Mouse (Mus musculus) monocyte, adult 2 months (primary cell): ENCODE data around the gene Gm20388.

ENCODE experiments used
- DNase-seq, 2 experiments: peaks; one replicate each; pipeline ENCODE4 v3.0.0; 2022; ENCODE audit warnings: low spot score in 2 of 2, low read depth in 1 of 2

Gm20388 gene

DNA sequence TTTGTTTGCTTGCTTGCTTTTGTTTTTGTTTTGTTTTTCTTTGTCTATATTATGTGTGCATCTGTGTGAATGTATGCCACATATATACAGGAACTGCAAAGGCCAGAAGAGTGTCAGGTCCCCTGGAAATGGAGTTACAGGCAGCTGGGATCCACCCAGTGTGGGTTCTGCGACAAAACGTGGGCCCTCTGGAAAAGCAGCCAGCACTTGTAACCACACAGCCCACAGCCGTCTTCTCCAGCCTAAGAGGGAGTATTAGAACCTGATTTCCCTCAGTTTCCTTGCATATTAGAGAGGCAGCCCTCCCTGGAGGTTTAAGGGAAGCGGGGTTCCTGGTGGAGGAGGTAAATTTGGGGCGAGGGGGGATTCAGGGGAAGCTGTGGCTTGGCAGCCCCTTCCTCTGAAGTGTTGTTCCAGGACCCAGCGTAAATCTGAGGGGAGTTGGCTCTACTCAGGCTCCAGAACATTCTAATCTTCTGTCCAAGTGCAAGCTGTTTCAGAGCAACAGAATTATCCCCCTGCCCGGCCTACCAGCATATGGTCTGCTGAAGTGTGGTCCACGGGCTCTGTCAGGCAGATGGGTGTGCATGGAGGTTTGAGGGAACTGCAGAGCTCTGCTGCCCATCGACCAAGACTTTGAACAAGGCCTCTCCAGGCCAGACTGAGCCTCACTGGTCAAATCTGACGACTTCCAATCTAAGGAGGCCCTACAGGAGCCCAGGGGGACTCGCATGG is 392.5 kb downstream of the Gm20388 start:
- DNase-seq, result no peak

DNA sequence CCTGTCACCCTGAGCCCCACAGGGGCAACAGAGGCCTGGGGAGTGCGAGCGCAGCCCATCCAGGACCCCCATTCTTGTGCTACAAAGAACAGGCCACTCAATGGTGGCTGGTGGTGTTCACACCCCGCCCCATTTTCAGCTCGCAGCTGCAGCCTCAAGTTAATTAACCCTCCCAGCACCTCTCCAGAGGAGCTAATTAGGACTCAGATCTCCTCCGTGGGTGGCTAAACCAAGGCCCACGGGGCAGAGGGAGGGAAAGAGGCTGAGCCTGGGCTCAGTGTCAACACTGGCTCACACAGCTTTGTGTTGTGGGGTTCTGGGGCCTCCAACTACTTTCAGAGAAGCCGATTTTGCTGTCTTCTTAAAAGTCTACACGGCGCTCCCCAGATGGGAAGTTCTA is 393.5 kb downstream of the Gm20388 start:
- DNase-seq, result no peak

DNA sequence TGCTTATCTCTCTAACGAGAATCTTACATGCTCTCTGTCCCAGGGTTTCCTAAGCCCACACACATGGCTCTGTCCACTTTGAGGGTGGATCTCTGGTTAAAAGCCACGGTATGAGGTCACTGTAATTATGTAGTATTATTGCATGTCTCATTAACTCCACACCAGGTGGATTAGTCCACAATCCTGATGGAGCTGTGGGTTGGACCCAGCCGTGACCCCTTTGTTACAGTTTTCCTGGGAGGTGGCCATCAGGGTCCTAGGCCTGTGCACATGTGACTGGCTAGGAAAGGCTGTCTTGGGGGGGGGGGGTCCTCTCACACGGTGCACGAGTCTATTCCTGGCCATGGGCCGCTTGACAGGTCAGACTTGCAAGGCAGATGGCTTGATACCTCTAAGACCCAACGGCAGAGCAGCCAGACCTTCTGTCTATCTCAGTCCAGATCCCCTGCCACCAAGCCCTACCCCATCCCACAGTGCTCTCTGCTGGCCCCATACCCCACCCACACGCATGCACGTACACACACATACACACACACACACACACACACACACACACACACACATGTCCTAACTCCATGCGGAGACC is 395.3 kb downstream of the Gm20388 start:
- no peak for DNase-seq

DNA sequence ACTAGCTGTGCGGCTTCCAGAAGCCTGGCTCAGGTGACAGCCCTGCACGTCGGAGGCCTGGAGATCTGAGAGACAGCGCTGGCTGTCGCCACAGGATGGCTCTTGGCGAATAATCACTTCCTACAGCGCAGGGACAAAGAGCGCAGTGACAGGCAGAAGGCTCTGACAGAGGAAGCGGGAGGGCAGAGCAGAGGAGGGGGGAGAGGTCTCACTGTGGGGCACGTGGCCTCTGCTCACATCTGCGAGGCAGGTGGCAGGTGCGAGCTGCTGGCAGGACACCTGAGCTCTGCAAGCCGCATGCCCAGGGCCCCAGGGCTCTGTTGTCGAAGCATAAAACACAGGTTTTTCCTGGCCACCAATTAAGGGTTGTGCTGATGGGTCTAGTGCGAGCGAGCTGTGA is 396.5 kb downstream of the Gm20388 start:
- no peak for DNase-seq

DNA sequence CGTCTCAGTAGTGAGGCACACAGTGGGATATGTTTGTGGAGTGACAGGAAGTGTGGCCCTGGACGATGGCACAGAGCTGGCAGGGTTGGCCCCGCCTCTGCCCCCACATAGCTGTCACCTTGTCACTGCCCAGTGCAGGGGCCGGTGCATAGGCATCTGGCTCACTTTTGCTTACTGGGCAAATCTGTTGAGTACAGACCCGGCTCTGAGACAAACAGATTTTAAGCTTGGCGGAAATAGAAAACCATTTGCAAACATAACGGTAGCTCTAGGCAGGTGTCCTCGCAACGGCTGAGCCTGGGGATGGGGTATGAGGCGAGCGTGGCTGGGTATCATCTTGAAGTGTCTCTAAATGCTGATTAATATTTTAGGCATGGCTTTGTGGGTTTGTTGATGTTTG is 396.9 kb downstream of the Gm20388 start:
- no peak for DNase-seq

DNA sequence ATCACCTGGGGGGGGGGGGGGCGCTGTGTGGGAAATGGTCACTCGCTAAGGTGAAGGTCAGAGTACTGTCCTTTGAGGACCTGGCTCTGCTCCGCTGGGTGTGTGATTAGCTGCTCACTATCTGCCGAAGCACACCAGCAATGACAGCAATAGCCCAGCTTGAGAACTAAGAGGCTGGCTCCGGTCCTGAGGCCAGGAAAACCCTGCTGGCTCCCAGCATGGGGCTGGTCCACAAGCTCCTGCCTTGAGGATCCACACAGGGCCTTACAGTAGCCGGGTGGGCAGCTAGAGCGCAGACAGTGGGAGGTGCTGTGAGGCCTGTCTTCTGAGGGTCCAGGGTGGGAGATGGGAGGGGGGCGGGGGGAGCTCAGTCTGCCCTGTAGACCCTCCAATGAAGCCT is 397.5 kb downstream of the Gm20388 start:
- no peak for DNase-seq

DNA sequence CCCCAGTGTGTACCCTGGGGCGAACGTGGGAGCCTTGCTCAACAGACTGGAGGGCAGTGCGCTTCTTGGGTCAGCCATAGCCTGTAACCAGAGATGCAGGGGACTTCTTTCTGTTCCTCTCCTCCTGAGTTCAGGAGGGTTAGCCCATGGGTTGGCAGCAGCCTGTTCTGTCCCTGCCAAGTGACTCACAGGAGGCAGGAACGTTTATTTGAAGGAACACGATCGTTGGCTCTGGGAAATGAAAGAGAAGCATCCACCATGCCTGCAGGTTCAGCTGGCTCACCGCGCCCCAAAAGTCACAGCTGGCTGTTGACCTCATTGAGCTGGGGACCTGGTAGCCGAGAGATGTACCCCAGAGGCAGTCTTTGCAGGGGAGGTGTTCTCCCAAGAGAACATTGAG is 397.9 kb downstream of the Gm20388 start:
- DNase-seq, result no peak

DNA sequence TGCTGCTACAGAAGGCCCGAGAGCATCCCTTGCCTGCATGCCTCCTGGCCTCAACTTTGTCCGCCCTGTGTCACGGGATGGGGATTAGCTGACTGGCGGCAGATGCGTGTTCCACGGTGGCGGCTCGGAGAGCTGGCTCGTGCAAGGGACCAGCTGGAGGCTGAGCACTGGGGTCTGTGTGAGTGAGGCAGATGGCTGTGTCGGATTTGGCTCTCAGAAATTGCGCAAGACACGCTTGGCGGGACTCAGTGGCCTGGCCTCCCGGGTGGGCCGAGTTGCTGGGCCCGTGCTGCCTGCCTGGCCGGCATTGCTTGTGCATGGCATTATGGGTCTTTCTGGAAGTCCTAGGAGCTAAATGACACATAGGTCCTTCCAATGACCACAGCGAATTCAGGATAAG is 398.7 kb downstream of the Gm20388 start:
- no peak for DNase-seq

DNA sequence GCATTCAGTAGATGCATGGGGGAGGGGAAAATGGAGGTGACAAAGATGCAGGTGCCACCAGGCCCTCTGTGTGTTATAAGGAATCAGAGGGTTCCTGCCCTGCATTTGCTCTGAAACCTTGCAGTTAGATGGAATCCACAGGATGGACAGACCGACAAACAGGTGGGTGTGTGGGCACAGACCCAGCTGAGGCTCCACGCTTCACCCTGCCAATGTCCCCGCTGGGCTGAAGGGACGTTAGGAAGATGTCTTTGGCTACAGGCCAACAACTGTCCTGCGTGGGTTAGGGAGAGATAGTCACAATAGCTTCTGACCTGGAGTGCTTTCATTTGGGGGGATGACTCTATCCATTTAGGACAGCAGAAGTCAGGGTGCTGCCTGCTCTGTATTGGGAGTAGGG is 399.4 kb downstream of the Gm20388 start:
- no peak for DNase-seq

DNA sequence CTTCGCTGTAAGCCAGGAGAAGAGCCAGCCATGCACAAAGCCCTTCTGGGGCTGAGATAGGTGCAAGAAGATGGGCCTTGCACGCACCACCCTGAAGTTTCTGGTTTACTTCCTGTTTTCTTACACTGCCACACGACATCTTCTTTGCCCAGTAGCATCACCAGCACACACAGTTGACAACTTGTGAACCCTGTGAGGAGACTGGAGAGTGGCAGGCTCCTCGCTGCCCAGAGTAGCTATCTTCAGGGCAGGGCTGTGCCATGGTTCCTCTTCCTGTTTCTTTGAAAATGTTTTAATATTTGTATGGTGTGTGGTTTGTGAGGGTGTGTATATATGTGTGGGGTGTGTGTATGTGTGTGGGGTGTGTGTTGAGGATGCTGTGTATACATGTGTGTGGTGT is 401.8 kb downstream of the Gm20388 start:
- DNase-seq, result no peak

DNA sequence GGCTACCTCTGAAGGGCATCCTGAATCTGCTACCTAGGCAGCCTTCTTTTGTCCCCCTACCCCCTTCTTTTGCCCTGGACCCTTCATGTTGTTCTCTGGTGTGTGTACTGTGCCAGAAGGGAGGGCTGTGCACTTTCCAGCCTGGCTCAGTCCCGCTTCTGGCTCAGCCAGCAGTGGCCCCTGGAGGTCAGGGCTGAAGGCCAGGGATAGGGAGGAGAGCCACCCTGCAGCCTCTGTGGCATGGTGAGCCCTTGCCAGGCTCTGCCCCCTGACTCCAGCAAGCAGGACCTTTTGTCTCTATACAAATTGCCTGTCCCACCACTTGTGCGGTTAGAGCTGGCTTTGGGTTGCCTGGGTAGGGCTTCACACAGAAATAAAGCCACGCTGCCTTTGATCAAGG is 403.0 kb downstream of the Gm20388 start:
- DNase-seq, result no peak

DNA sequence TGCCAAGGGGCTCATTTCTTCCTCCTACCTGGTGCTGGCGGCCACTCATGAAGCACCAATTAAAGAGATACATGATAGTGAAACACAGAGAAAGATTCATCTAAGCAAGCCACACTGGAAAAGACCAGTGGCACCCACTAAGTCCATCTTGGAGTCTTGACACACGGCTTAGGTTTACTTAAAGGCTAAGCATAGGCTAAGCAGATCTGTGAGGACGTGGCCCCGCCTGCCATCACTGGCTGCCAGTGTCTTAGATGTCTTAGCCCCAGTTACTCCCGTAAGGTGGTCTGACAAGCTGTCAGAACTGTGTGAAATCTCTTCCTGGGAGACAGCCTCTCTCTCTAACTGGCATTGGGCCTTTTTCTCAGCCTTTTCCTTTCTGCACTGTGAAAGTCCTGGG is 404.3 kb downstream of the Gm20388 start:
- no peak for DNase-seq

DNA sequence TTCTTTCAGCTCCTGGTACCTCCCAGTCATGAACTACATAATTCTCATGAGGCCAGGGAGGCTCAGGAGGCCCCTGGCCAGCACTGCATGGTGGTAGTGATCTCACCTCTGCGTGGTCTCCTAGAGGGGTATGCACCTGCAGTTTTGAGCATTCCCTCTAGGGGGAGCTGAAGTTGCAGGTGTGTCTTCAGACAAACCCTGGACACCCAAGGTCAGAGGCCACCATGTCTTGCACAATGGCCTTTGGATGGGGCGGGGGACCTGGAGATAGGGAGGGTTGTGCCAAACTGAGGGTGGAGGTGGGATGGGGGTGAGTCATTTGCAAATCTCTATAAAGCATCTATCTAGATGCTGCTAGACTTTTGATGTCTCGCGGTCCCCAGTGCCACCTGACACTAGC is 405.0 kb downstream of the Gm20388 start:
- DNase-seq, result no peak

DNA sequence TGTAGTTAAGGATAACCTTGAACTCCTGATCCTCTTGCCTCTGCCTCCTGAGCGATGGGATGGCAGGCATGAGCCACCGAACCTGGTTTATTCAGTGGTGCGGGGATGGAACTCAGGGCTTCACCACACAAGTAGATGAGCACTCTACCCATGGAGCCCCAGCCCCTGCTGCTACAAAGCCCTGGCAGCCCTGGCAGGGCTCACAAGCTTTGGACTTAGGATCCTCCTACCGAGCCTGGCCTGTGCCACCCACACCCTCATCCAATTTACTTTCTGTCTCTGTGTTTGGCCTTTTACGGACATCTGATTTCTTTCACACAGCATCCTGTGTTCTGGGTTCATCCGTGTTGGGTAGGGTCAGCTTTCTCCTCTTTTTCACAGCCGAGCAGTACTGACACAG is 406.1 kb downstream of the Gm20388 start:
- no peak for DNase-seq

DNA sequence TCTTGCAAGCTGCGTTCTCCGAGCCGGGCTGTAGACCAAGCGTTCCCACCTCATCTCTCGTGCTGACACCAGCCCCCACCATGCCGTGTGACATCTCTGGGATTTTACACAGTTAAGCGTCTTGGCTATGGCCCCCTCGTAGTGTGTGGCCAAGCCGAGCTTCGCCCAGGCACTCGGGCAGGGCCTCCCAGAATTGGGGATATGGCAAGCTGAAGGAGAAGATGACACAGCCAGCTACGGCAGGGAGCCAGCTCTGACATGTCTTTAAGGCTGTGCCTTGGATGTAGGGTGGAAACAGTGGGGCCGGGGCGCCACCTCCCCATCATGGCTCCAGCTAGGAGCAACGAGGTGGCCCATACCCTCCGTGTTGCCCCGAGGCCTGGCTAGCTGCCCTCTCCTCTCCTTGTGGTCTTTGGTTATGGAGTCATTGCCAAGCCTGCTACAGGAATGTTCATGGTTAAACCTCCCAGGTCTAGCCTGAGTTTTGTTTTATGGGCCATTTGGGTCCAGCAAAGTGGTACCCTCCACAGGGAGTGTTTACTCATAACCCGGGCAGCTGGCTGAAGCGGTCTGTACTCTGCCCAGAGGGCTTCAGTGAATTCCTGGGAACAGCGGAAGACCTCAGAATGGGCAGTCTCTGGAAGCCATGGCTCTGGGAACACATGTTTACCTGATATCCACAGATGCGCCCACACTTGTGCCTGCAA is 406.6 kb downstream of the Gm20388 start:
- no peak for DNase-seq

DNA sequence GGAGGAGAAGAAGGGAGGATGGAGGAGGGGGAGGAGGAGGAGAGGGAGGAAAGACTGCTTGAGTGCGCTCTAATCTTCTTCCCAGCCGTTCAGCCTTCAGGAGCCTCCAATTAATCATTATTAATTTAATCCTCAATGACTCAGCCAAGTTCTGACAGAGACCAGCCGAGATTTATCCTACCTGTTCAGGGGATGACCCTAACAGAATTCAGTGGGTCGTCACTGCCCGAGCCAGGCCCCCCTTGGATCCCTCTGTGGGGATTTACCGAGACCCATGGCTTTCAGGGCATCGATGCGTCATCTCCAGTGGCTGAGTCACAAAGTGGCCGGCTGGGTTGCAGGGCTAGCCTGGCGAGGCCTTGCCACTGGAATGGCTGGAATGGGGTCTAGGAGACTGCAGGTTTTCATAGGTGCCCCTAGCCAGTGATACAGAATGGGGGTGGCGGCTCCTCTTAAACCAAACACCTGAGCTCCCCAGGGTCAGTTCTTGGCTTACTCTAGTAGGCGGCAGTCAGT is 407.9 kb downstream of the Gm20388 start:
- DNase-seq, result no peak

DNA sequence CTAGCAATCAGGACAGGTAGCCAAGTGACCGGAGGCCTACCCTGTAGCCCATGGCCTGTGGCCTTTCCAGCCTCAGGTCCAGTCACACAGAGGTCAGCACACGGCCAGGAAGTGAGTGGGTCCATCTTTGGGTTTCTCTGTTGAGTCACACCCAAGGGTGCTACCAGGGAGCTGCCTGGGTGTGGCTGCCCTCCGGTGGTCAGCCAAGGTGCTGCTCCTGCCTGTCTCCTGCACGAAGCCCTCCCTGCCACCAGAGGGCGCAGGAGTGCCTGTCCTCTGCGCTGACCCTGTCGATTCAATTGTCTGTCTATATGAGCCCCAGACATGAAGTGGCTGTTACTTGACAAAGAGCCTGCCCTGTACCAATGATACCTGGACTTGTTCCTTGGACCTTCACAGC is 408.8 kb downstream of the Gm20388 start:
- peak; percentile 73 to 79 for DNase-seq

DNA sequence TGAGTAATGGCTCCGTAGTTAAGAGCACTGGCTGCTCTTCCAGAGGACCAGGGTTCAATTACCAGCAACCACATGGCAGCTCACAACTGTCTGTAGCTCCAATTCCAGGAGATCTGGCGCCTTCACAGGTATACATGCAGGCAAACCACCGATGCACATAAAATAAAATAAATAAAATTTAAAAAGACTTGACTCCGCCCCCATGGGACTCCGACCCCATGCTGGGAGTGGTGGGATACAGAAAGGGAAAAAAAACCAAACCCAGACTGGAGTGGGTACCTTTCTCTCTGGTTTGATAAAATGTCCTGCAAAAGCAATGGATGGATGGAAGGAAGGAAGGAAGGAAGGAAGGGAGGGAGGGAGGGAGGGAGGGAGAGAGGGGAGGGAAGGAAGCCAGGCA is 409.5 kb downstream of the Gm20388 start:
- no peak for DNase-seq

DNA sequence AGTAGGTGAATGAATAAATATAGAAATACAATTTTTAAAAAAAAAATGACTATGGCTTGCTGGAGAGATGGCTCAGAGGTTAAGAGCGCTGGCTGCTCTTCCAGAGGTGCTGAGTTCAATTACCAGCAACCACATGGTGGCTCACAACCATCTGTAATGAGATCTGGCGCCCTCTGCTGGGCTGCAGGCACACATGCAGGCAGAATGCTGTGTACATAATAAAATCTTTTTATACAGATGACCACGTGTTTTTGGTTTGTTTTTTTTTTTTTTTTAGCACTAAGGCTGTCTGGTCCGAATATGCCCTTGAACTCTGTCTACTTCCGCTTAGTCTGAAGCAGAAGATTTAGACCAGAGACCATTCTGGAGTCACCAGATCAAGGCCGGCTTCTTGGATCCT is 411.1 kb downstream of the Gm20388 start:
- DNase-seq, result no peak

DNA sequence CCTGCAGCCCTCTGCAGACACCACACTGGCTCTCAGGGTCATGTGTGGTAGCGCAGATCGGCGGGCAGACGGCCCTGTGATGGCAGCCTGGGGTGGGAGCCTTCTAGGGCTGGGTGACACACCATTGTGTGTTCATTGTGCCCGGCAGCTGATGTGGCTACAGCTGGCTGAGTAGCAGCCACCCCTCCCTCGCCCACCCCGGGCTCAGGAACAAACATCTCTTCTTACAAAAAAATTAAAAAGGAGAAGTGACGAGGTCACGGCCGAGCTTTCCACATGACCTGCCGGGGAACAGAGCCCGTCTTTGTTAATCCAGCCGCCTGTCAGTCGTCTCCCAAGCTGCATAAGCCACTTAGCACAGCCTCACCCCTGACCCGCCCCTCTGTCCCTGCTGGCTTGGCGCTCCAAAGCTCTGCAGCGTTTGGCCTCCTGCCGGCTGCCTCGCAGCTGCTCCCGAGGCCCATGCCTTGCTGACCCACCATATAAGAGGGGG is 412.4 kb downstream of the Gm20388 start:
- DNase-seq, result peak; percentile 68 to 72

DNA sequence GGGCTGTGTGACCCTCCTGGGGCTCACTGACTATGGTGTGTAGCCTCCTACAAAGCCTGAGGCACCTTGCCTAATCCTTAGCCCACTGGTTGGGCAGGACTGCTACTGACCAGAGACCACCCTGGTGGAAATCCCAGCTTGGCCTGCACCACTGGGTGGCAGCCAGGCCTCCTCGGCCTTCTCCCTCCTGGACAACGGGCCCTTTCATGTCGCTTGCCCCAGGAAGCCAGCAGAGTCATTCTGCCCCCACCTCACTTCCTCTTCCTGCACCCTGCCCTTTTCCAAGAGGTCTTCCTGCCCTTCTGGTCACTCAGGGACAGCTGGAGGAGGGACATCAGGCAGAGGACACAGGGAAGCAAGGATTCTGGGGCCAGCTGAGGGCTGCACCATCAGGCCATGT is 413.9 kb downstream of the Gm20388 start:
- no peak for DNase-seq

DNA sequence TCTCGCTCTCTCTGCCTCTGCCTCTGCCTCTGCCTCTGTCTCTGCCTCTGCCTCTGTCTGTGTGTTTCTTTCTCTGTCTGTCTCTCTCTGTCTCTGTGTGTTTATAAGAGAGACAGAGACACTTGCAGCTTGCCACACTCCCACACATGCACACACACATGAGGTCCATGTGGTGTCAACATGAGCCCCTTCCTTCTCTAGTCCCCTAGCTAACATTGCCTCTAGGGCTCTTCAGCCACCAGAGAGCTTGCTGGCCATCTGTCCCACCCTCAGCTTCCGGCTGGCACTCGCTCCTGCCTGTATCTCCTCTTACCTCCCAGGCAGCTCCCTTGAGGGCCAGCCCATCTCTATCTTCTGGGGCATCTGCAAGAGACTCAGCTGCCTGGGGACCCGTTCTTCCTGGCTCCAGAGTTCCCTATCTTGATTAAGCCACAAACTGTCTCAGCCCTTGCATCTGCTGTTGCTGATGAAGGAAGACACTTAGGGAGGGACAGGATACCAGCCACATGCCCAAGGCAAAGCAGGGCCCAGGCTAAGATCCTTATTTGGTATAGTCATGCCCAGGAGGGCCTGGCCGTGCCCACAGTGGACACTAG is 414.6 kb downstream of the Gm20388 start:
- DNase-seq, result no peak
